Mouse (Mus musculus) 3T3-L1 (cell line): ENCODE data around the gene Gif.

Experiments
- DNase-seq: peaks from one replicate; pipeline ENCODE4 v3.0.0-alpha.2; 2015; ENCODE audit warnings: low read depth, low spot score

Gene Gif

DNA sequence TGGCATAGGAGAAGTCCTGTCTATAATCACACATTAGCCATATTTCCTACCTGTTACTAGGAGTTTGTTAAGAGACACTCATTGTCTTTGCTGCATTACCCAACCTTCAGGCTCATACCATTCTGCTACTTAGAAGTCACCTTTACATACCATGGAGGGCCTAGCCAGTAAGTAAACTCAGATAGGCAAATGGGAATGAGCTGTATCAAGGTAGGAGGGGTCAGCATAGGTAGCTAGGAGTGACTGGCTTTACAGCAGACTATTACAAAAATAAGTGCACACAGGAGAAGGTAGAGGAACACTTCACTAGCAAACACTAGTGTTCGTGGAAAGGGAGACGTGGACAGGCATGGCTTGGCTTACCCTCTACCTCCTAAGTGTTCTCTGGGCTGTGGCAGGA, at the start of gene Gif:
Gene Gif, plus strand, starts transcription at position 257 of the 400 bp plus-strand sequence.
- DNase-seq: no peak

DNA sequence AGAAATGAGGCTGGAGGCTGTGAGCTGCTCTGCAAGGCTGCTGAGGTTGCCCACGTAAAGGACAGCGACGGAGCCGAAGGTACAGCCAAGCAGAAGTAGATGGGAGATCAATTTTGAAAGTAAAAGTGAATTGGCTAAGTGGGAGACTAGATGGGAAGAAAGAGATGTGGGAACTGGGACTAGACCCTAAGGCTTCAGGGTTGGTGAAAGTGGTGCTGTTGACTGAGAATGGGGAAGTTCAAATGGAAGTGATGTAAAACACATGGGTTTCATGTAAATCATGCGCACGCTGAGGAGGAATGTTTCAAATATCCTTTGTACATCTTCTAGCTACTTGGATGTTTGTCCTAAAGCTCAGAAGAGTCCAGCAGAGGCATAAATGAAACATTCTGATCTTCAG, 49.0 kb upstream of the Gif start:
- DNase-seq: no peak

DNA sequence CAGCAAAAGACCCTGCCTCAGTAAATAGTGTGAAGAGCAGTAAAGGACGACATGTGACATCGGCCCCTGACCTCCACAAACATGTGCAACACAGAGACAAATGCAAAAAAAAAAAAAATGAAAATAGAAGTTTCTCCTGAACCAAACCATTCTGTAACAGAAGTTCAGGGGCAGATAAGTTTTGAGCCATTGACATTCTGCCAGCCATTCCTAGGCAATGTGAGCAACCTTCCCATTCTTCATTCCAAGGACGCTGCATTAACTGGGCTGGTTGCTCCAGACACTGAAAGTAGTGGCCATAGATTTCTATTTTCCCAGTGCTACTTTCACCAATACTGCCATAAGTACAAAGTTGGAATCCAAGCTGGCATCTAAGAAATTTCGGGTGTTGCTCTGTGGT, 34.9 kb upstream of the Gif start:
- no peak for DNase-seq

DNA sequence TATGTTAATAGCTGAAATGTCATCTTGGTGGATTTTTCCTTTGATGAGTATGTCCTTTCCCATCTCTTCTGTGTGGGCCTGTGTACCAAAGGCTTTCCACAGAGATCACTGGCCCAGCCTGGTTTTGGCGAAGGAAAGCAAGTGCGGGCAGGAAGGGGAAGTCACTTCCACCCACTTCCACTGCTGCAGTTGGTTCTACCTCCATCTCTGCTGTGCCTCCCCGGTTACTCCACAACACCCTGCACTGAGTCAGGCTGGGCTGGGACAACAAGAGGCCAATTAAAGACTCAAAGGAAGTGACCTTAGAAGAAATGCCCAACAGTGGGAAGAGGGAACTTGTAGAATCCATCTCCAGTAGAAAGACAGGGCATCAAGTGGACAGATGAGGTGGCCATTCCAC, 27.3 kb upstream of the Gif start:
- DNase-seq: no peak

- DNase-seq: no peak
Observed at GRCm38 (mm10) chr19:11723870-11724269, 23.5 kb upstream of the Gif start.

GRCm38 (mm10) chr19:11724275-11724674, 23.1 kb upstream of the Gif start:
- DNase-seq: no peak

- no peak for DNase-seq
Observed at GRCm38 (mm10) chr19:11725915-11726314, 21.4 kb upstream of the Gif start.

- DNase-seq: no peak
Observed at GRCm38 (mm10) chr19:11727304-11727703, 20.1 kb upstream of the Gif start.

GRCm38 (mm10) chr19:11730278-11730677, 17.1 kb upstream of the Gif start:
- no peak for DNase-seq

DNA sequence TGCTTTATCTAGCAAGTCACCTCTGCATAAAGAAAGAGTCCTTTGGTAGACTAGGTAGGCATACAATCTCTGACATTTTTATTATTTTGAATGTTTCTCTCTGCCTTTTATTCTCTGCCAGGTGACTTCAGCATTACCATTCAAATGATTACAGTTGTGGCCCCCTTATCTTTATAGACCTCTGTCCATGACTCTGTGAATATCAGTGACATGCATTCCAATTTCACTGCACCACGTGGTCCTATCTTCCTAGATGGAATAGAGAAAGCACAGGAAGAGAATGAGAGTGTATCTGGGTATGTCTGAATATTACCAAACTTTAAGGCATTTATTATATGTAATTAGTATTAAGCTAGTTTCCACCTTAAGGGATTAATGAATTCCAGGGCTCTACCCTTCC, 10.9 kb upstream of the Gif start:
- DNase-seq: no peak

- no peak for DNase-seq
Observed at GRCm38 (mm10) chr19:11745680-11746079, 1.7 kb upstream of the Gif start.

DNA sequence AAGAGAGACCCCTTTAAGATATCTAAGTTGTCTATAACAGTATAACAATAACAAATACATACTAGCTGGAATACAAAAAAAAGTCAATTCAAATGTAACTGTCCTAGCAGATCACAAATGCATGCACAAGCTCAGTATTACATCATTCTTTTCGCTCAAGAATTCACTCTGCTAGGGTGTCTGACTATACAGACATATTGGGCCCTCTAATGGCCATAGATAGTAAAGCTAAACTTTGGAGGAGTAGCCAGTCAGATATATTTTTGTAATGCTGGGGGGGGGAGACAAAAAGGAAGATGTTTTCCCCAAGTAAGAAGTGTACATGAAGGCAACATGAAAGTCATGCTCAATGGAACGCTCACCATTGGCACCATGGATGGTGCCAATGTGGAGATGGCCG, 17.7 kb downstream of the Gif start:
- peak; percentile 32 for DNase-seq

DNA sequence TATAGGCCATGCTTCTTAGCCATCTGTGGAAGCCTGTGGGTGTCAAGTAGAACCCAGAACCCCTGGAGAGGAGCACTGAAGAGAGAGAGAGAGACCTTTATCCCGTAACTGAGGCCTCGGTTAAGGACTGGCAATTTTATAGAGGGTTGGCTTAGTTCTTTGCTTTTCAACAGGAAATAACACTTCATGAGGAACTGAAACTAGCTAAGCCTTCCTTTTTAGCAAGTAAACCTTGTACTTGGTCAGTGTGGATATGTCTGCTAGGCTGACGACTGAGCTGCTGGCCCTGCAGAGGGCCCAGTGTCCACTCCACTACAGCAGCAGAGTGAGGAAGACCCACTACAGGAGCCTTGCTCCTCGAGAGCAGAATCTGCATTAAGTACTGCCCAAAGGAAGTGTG, 19.1 kb downstream of the Gif start:
- DNase-seq: no peak

- DNase-seq: peak; percentile 70
Observed at GRCm38 (mm10) chr19:11768163-11768562, 20.8 kb downstream of the Gif start.

DNA sequence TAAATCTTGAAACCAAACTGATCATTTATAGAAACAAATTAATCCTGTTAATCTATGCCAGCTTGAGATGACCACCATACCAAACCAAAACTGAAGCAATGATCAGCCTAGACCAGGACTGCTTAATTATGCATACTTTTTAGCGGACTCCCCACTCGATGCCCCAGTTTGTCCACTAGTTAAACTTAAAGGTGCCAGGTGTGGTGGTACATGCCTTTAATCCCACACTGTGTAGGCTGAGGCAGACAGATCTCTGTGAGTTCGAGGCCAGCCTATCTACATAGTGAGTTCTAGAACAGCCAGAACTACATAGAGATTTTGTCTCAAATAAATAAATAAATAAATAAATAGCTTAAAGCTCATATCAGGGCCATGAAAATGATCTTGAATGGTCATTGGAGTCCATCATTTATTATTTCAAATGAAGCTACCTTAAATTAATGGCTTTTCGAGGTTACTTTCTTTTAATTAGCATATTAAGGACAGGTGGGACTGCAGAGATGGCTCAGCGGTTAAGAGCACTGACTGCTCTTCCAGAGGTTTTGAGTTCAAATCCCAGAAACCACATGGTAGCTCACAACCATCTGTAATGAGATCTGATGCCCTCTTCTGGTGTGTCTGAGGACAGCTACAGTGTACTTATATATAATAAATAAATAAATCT, 22.0 kb downstream of the Gif start:
- no peak for DNase-seq

- DNase-seq: peak; percentile 96
Observed at GRCm38 (mm10) chr19:11770205-11770892, 23.0 kb downstream of the Gif start, which contains the start of gene Mrpl16. Gene Mrpl16, plus strand, starts transcription at chr19:11770391.

DNA sequence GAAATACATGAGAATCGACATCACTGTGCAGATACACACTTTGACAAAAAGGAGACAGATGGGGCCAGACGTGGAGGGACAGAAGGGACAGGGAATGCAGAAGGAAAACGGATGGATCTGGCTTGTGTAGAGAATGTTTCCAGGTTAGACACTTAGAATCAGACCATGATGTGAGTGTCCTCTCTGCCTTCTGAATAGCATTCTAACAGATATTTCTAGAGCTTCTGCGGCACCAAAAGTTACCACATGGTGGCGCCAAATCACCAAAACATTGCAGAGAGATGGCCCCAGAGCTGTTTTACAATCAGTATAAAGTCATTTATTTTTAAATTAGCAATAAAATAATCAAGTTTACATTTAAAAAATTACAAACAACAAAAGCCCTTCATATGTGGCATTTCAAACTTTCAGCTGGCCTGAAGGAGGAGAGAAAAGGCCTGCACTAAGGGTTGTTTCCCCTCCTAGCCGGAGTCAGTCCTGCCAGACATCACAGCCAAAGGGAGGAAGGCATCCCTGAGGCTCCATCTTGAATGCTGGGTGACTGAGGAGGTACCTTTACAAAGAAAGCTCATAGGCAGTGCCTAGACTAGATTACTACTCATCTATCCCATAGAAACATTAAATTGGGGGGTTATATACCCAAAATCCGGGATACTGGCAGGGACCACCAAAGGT, 30.0 kb downstream of the Gif start:
- peak; percentile 81 for DNase-seq

- no peak for DNase-seq
Observed at GRCm38 (mm10) chr19:11785409-11786154, 38.2 kb downstream of the Gif start.

GRCm38 (mm10) chr19:11787826-11788225, 40.5 kb downstream of the Gif start:
- no peak for DNase-seq

DNA sequence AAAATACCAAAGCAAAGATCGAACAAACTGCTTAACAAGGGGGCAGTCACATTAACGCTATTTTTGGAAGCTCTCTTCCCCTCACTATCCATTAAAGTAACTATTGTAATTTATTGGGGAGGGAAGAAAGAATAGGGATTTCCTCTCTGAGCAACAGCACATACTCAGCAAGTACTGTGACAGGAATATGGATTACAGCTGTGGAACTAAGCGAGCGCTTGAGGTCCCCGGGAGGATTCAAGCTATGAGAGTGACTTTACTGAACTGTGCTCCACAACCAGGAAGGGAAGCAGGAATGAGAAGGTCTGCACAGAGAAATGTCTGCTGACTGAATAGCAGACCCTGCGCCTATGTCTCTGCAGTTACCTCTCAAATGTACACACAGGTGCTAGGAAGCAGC, 41.5 kb downstream of the Gif start:
- no peak for DNase-seq

DNA sequence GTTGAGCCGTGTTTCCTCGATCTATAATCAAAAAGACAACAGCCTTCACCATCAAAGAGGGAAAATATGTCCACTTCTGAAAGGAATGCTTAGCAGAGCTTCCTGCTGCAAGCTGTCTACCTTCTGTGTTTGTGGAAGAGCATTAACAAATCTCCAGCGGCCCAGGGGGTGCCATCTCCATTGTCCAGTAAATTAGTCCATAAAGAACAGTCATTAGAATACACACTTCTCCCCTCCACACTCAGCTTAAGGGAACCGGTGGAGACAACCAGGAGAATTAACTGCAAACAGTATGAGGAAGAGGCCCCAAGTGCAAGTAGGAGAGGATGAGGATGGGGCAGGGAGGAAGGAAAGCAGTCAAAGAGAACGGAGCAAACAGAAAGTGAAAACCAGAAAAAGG, 44.5 kb downstream of the Gif start:
- no peak for DNase-seq

DNA sequence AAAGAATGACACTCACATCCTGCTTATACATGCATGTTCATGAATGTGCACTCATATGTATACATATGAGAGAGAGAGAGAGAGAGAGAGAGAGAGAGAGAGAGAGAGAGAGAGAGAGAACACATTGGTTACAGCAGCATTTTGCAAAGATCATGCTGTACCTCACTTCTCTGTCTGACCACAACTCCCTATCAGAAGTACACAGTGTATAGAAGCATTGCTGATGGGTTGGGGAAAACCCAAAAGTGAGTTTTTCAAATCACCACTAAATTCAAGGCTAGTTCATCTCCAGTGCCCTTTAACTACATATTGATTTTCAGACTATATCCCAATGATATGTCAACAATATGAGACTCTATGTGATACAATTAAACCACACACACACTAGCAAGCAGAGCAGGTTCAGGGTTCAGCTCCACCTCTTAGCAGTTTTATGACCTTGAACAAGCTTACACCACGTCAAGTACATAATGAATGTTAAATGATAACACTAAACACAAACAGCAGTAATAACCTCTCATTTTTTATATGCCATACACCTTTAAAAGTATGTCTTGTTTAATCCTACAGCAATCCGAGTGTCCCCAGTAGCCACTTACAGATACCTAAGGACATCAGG, 46.5 kb downstream of the Gif start:
- no peak for DNase-seq
